Mouse (Mus musculus) mesoderm, embryonic 11.5 days (tissue): ENCODE data around the gene Dhrs7.

Experiments
- DNase-seq: peaks from one replicate; pipeline ENCODE4 v3.0.0-alpha.2; 2012; ENCODE audit warnings: low read depth, low spot score

Gene Dhrs7

GRCm38 (mm10) chr12:72655775-72656174 lies 8.9 kb downstream of the Dhrs7 start:
- no peak for DNase-seq

DNA sequence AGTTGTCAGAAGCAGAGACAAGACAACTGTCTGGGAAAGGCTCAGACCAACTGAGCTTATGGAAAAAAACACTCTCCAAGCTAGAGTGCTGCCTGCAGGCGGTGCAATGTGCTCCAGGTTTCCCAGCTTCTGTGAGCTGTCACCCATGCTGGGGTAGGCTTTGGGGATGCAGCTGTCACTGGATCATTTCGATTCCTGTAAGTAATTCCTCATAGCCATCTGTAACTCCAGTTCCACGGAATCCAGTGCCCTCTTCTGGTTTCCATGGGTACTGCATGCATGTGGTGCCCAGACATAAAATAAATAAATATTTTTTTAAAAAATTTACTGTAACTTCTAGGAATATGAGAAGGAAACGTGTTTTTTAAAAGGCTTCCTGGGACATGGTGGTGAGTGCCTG lies 10.0 kb downstream of the Dhrs7 start:
- DNase-seq: peak; percentile 60

DNA sequence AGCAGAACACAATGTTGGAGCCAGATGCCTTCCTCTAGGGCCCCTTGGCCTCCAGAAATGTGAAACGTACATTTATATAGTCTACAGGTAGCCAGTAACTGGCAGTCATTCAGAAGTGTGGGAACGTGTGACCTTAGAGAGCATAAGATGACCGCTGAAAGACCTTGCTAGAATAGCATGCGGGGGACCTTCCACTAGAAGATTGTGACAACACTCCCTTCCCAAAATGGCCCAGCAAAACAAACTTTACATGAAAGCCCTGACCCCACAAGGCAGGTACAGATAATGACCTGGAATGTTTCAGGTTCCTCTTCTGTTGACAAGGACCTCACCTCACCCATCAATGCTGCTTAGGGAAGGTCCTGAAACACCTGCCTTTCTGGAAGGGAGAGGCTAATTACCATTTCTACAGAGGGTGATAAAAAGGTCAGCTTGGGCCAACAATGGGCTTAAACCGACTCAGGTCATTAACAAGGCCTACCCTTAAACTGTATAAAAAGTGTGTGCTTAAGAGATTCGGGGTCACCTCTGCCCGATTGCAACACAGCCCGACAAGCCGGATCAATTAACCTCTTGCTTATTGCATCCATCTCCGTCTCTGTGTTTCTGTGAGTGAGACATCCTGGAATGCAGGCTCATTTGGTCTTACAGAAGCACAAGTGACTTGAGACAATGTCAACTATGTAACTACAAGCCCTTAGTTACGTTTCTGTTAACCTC lies 14.9 kb downstream of the Dhrs7 start, which contains the start of gene Gm4756:
Gene Gm4756, minus strand, starts transcription at position 51 of the 720 bp plus-strand sequence.
- DNase-seq: no peak

DNA sequence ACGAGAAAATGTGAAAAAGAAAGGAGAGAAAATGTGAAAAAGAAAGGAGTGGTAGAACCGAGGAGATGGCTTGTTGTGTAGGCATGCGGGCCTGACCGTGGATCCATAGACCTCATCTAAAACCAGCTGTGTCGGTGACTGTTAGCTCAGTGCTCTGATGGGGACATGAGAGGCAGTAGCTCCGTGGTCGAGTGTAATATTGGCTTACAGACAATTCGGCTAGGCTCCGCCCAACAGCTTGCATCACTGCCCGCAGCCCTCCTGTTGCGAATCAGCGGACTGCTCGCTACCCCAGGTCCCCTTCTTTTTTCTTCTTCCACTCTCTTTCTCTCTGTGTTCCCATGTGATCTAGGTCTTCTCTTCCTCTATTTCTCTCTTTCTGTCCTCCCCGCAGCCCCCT lies 15.8 kb downstream of the Dhrs7 start:
- no peak for DNase-seq

DNA sequence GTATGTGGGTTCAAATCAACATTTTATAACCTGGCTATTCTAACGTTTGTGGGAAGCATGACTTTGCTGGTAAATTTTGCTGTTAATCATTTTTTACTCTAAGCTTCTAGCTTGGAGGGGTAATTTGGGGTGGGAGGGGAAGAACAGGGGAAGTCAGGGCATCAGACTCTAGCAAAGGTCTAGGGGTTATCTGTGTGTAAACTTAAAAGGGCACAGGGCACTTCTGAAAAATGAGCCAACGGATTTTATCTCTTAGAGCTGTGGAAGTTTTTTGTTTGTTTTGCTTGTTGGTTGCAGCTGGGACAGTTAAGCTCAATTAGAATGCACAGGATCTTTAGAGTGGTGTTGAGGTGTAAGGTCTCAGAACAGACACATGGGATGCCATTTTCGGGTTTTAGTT lies 26.7 kb downstream of the Dhrs7 start:
- no peak for DNase-seq

DNA sequence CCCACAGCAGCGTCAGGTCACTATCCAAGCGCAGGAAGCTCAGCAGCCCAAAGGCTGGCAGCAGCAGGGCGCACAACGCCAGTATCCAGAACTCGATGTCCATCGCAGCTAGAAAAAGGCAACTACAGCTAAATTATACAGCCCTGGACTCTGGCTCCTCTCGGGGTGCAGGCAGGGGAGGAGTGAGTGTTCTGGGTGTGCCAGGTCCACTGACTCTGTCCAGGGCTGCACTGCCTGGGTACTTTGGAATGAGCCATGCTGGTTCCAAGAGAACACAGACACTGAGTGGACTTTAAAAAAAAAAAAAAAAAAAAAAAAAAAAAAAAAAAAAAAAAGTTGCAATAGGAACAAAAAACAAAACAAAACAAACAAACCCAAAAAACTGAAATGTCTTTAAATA lies 36.0 kb downstream of the Dhrs7 start:
- no peak for DNase-seq

DNA sequence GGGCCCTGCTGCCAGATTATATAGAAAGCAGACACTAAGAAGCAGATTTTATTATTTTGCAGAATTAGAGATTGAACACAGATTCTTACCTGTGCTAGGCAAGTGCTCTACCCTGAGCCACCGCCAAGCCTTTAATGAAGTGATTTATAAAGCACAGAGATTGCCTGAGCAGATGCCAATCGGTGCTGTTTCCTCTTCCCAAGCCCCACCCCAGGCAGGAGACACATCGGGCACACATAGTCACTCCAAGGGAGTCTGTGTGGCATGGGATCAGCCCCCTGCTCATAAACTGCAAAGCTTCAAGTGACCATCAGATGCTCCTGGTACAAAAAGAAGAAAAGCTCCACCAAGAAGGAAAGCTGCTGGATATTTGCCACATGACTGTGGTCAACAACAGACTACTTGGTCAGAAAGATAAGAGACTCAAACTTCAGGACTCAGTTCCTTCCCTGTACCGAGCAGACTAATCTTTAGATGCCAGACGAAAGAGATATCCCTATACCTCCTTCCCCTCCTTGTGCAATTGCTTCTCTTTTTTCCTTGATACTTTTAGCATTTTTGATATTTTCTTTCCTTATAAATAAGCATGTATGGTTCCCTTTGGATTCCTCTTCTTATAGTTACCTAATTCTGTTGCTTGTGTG lies 41.7 kb downstream of the Dhrs7 start:
- DNase-seq: no peak

- DNase-seq: no peak
Measured at GRCm38 (mm10) chr12:72621441-72621840, 43.3 kb downstream of the Dhrs7 start.

DNA sequence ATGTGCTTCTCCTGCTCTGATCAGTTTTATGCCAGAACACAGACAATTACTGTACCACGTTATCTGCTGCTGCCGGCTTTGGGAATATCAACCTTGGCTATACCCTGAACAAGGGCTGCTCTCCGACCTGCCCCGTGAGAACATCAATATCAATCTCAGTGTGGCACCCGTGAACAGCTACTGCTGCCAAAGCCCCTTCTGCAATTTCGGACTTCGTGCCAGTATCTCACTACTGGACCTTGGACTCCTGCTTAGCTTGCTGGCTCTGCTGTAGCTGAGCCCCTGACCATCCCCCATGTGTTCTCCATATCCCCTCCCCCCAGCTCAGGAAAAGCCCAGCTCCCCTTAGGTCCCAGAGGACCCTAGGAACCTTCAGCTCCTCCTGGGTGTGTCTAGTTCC lies 43.9 kb downstream of the Dhrs7 start:
- no peak for DNase-seq

- DNase-seq: no peak
Measured at GRCm38 (mm10) chr12:72612053-72612452, 52.7 kb downstream of the Dhrs7 start.
